Mouse (Mus musculus) heart, postnatal 14 days (tissue): Measurements from ENCODE around the gene Tm9sf2. TPM values are rescaled to one million over a fixed set of nuclear protein-coding genes. Genes with fewer than 3 reads are reported as not detected.

ENCODE experiments used
- DNase-seq, 2 experiments: peaks; one replicate each; pipeline ENCODE4 v3.0.0; 2021 to 2022
- intact Hi-C: fragments of 180-260 bp; cut with DNase I; formaldehyde crosslinking; loops from one replicate; pipeline ENCODE4 v1.15.1; 2025
- total RNA-seq, 2 experiments: library from RNA; stranded (reverse); gene quantifications; 2 replicates each; pipeline ENCODE4 v1.2.3; 2021

The Tm9sf2 gene
- total RNA-seq, 2 experiments from 2014 or later, result 111 to 112 TPM

DNA sequence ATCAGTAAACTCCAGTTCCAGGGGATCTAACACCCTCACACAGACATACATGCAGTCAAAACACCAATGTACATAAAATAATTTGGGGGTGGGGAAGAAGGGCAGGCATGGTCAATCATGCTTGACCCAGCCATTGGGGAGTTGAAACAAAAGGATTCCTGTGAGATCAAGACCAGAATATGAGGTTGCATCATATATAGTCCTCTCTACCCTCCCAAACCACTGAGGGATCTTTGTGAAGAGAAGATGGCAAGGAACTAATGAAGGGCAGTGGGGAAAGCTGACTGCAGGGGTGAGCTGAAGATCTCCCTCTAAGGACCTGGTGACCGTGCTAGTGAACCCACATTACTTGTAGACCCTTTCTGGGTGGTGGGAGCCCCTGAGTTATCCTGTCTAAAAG, 54.1 kb downstream of the Tm9sf2 start:
- DNase-seq, result no peak
- intact Hi-C loops, result no loop called here

DNA sequence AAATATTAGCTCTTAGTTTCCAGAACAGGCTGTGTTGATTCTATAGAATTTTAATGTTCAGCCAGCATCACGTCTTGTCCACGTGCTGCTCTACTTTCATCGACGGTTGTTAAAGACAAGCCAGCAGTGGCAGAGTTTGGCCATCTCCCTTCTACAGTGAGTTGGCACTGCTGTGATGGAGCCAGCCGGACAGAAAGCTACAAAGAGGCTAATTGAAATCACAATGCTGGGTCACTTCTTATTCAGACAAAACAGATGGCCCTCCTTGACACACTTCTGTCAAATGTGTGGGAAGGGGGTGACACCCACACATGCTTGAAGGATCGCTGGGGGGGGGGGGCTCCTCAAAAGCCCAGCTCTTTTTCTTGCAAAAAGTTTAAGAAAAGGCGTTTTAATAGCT, 62.1 kb downstream of the Tm9sf2 start:
- intact Hi-C loops, result no loop called here
- DNase-seq, result no peak

DNA sequence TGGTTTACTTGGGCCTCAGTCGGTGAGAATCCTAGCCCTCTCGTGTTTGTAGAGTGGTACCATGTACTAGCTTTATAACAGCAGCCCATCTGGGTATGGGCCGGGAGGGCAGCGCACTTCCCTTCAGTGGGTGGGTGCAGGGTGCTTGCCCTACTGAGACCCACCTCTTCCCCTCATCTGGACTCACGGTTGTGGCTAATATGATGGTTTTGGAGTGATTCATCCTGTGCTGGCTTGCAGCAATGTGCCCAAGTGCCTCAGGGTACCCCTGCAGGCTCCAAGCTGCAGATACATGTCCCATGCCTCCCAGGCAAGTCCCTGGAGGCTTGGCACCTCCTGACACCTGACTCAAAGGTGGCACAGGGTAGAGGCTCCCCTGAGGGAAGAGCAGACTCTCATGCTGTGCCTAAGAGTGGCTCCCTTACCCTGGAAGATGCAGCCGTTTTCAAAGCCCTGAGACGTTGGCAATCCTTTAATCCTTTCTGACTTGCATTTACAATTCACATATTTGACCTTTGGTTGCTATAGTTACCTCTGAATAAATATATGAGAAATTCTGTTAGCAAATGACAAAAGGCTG, 63.5 kb downstream of the Tm9sf2 start:
- DNase-seq, result no peak
- intact Hi-C loops, result no loop called here

DNA sequence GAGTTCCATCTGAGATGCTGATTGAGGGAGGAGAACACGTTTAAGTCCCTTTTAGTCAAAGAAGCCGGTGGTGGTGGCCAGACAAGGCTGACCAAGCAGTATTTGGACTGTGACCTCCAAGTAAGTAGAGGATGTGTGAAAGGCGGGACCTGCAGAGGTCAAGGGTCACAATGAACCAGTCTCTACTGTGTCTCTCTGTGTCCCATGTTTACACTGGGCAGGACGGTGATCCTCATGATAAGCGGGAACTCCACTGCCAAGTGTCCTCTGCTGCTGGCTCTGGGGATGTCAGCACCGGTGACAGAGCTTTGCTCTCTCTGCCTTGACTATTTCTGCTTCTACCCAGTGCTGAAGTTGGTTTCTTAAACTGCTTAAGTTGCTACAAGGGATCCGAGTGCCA, 64.2 kb downstream of the Tm9sf2 start:
- intact Hi-C loops, result no loop called here
- DNase-seq, result no peak

DNA sequence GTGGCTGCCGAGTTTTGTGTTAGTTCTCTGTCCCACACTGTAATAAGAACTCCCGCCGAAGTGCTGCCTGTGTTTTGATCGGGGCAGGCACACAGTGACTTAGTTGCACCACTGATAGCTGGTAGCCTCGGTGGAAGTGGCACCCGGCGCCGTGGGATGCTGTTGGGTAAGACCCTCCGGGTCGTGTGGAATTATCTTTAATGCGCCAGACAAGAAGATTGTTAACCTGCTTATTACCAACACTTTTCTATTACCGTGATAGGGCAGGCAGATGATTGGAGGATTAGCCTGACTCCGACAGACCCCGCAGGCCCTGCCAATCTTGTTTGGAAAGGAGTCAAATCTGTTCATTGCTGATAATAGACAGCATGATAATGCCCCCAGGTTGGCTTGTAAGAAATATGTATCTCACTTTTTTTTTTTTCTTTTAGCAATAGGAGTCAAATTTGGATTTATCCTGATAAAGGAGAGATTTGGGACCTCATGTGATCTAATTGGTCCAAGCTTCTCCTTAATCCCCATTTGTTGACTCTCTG, 69.5 kb downstream of the Tm9sf2 start:
- no peak for DNase-seq
- intact Hi-C loops, result no loop called here

DNA sequence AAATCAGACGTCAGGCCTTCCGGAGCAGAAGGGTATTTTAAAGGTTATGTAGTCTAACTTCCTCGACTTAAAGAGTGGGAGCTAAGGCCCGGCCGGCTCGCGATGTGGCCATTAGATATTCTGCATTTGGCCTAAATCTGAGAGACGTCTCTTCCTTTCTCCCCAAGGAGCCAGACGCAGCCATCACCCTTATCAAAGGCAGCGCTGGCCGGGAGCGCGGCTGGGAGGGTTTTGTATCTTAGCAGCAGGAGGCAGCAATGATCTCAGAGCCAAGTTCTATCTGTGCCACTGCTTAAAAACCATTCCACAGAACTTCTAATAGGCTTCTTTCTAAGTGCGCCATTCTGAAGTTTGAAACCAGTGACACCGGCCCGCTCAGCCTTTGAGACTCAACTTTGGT, 72.4 kb downstream of the Tm9sf2 start:
- intact Hi-C loops, result no loop called here
- peak; percentile 28 to 40 for DNase-seq

DNA sequence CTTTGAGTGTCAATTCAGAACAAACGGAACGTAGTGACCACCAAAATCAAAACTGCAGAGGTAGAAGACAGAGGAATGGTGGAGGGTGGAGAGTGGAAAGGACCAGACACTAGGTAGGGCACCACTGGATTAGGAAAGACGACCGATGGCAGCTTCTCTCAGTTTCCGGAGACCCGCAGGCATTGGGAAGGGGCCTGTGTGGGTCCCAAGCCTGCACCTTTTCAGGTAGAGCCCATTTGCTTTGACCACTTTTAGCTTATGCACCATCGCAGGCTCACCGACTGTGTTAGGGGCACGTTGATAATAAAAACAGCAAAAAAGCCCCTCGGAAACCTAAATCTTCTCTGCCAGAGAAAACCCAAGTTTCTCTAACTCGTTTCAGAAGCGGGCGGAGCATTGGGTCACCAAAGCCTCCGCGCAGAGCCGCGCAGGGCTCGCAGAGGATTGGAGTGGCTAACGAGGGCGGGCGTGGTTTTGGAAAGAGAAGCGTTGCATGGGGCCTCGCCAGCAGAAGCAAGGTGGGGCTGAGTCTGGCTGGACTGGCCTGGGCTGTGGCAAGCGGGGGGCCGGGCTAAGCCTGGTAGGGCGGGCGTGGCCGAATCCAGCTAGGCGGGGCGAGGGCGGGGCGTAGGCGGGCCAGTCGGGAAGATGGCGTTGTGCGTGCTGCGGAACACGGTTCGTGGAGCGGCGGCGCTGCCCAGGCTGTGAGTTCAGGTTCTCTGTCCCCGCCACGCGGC, 74.4 kb downstream of the Tm9sf2 start, which contains the start of gene Clybl:
Clybl (plus strand) TSS at position 627 of the 737 bp plus-strand sequence.
- intact Hi-C loops, result no loop called here
- DNase-seq, result peak; percentile 97 to 98

DNA sequence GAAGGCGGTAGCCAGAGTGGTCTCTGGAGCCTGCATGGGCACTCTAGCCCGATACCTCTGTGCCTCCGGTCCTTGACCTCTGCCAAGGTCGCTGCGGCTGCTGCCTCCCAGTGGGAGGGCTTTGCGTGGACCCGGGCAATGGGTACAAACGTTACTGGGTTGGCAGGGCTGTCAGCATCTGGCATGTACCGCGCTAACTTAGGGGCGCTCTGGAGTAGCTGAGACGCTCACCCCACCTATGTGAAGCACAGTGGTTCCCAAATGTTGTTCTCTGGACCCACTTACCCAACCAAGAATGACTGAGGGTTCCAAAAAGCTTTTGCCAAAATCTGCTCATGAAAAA, 74.9 kb downstream of the Tm9sf2 start:
- DNase-seq, result no peak
- intact Hi-C loops, result no loop called here

DNA sequence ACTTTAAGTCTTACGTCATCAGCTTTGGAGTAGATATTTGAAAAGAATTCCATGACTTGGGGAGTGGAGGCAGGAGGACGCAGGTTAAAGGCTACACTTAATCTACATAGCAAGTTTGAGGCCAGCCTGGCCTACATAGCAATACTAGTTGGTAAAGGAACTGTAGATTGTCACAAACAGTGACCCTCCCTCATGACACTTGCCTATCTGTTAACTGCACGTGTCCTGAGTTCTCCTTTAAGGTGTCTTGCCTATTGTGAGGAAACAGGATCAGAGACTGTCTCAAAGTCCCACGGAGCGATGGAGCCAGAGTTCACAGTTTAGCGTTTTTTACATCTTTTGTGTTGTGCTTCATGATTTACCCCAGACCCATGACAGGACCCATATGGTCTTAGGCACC, 75.4 kb downstream of the Tm9sf2 start:
- intact Hi-C loops, result no loop called here
- DNase-seq, result no peak

DNA sequence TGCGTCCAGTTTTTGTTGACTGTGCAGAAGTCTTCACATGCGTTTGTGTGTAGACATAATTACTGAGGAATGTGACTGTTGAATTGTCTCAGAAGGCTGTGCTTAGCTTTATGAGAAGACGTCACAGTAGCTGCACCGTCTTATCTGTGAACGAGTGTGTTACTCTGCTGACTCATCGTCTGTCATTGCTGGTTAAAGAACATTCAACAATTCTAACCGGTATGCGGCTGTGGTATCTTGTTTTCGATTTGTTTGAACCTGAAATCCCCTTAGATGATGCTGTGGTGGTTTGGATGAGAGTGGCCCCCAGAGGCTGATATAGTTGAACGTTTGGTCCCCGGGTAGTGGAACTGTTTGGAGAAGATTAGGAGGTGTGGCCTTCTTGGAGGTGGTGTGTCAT, 77.1 kb downstream of the Tm9sf2 start:
- intact Hi-C loops, result no loop called here
- DNase-seq, result no peak

DNA sequence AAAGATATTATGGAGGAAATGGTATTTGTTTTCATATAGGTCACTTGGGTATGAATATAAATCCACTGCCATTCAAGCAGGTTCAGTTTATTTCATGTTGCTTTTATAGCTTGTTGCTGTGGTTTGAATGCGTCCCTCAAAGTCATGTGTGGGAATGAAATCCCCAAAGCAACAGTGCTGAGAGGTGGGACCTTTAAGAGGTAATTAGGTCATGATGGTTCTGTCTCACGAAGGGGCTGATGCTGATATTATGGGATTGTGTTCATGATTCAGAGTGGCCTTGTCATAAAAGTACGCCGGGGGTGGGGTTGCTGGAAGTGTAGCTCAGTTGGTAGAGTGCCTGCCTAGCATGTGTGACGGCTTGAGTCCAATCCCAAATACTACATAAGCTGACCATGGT, 81.4 kb downstream of the Tm9sf2 start:
- DNase-seq, result no peak
- intact Hi-C loops, result no loop called here

DNA sequence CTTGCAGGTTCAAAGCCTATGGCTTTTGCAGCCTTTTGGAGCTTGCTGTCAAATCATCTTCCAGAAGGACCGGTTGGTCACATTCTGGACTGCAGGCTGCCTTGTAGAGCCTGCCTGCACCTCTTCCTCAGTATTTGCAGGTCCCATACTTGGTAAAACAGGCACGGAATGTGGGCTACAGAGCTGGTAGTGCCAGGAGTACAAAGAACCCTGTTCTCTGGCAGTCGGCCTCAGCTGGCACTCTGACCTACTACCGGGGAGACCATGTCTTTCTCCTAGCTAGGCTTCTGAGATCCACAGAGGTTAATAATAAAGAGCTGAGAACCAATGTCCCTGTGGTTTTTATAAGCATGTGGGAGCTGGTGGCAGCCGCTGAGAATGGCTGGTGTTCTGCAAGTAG, 83.1 kb downstream of the Tm9sf2 start:
- DNase-seq, result peak in 1 of 2 experiments; percentile 20
- intact Hi-C loops, result loop anchor here (5.0 to 10.0 kb wide), 2 partner anchors 685 to 1162 kb away; no protein-coding TSS in a partner anchor

DNA sequence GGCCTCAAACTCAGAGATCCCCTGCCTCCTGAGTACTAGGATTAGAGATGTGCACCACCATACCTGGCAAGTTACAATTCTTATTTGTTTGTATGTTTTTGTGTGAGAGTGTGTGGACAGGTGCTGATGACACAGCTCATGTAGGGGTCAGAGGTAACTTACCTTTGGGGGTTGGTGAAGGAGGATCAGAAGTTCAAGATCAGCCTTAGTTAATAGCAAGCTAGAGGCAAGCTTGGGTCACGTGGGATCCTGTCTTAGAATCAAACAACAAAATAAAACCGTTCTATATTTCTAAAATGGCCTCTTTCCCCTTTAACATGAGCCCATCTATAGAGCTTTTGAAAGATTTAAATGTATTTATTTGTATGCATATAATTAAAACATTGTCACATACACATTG, 83.7 kb downstream of the Tm9sf2 start:
- no peak for DNase-seq
- intact Hi-C loops, result loop anchor here (5.0 to 10.0 kb wide), 2 partner anchors 684 to 1162 kb away; no protein-coding TSS in a partner anchor

DNA sequence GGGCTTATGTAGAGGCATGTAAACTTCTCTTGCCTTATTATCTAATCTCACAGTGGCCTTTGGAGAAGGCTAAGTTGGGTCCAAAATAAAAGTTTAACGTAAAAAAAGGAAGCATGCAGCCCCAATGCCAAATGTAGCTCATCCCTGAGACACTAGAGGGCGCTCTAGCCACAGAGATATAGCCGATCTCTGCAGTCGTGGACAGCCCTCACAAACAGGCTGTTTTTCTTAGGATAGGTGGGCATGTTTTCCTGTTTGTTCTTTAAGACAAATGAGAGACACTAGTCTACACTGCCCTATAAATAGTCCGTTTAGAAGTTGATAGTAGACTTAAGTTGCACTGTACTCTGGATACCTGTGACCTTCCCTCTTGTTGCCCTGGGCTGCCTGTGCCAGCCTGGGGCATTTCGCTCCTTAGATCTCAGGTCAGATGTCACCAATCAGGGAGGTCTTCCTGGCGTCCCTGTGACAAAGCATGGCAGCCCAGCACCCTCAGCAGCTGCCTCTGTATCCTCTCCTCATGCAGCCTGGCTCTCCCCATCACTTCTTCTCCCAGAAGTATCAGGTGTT, 84.2 kb downstream of the Tm9sf2 start:
- intact Hi-C loops, result loop anchor here (5.0 to 10.0 kb wide), 2 partner anchors 684 to 1161 kb away; no protein-coding TSS in a partner anchor
- DNase-seq, result peak; percentile 54 to 78

DNA sequence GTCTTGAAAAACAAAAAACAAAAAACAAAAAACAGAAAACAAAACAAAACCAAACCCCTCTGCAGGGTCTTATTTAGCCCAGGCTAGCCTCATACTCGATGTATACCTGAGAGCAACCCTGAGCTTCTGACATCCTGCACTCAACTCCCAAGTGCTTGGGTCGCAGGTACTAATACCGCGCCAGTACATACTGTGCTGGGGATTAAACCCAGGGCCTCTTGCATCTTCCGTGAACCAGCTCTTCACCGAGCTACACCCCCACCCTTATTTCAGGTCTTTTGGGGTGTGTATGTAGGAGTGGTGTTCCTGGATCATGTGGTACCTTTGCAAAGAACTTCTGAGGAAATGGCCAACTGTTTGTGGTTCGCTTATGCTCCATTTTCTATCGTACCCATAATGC, 87.8 kb downstream of the Tm9sf2 start:
- intact Hi-C loops, result loop anchor here (5.0 to 10.0 kb wide), 2 partner anchors 680 to 1158 kb away; no protein-coding TSS in a partner anchor

DNA sequence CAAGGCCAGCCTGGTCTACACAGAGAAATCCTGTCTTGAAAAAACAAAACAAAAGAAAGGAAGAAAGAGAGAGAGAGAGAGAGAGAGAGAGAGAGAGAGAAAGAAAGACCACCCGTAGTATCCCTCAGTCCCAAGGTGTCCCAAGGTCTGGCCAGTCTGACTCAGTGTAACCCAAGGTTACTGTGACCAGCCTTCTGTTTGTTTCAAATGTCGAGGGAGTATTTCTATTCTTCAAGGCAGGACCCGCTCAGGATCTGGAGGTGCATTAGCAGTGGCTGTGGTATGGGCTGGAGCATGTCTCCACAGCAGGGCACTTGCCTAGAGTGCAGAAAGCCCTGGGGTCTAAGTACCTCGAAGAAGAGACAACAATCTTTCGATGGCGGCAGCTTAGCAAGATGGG, 90.0 kb downstream of the Tm9sf2 start:
- DNase-seq, result no peak
- intact Hi-C loops, result loop anchor here (10.0 kb wide), 1 partner anchor 678 kb away; no protein-coding TSS in a partner anchor

More for the DNA sequence above, 87.8 kb downstream of the Tm9sf2 start:
- no peak for DNase-seq

DNA sequence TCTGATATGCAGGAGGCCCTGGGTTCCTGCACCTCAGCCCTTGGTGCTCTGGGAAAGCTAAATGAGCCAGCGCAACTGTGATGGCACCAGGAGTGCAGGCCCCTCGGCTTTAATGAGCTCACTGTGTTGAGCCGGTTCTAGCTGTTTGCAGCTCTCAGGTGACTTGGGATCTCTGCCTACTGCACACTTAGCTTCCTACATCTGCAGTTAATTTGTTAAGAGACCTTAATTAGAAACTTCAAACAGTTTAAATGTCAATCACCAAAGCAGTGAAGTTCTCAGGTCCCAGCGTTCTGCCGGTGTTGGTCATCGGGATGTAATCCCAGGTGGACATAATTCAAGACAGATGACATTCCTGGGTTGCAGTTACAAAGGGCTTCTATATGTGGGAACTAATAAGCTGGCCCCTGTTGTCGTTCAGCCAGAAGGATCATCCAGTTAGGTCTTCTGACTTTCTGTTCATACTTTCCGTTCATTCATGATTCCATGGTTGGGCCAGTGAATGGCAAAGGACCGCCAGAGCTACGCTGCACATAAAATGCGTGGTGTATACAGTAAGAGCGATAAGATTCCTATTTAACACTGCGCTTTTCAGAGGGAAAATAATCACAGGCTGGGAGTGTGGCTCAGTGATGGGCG, 93.5 kb downstream of the Tm9sf2 start:
- intact Hi-C loops, result no loop called here
- DNase-seq, result no peak

DNA sequence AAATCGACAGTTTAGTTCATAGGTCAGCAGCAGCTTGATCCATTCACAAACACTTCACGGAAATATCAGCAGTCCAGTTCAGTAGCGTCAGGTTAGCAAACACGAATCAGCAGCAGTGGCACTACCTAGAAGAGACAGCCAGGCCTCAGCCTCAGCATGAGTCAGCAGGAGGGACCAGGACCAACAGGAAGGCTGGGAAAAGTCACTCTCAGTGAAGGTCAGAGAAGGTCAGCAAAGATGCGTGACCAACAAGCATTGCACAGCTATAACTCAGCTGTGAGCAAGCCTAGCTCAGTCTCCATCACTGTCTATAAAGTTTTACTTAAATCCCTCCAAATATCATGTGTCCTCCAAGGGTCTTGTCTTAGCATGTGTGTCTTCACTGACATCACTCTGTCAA, 102.3 kb downstream of the Tm9sf2 start:
- intact Hi-C loops, result no loop called here
- DNase-seq, result no peak
